Mouse (Mus musculus): Measurements from ENCODE around the gene Gm7075. TPM values are rescaled to one million over a fixed set of nuclear protein-coding genes. Genes with fewer than 3 reads are reported as not detected.

The Gm7075 gene
- polyA plus RNA-seq, 1 experiment from 2014 or later: not detected

DNA sequence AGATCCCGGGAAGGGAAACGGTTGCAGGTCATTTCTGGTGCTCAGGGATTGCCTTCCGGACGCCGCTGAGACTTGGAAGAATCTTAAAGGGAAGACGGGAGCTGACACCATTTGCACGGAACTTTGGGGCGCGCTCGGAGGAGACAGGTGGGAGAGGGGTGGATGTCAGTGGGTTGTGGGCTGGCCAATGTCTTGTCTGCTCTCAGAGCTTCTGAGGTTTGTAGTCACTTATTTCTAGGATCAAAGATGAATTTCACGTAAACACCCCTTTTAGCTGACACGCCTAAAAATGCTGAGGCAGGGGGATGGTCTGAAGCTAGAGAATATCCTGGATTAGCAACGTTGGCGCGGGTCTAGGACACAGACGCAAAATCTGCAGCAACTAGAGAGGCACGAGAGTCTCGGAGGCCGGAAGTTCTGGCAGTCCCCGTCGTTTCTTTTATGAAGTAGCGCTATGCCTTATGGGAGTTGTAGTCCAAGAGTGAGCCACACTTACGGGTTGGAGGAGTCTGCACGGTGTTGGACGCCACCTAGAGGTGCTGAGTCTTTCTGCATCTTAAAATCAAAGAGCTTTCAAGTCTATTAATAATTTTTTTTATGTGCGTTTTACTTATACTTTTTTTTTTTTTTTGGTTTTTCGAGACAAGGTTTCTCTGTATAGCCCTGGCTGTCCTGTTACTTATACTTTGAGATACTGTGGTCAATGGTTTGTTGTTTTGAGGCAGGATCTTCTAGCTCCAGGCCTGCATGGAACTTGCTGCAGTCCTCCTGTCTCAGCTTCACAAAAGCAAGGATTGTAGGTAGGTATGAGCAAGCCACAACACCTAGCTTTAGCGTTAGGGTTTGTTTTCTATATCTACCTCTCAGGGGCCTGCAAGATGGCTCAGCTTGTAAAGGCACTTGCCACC lies 39.0 kb downstream of the Gm7075 start, which contains the start of gene Dnajc12:
Gene Dnajc12 (plus strand): TSS at position 72 of the 908 bp plus-strand sequence.
- 1% methylated on average over 28 of the region's 28 CpGs for WGBS
- H3K9ac ChIP-seq (ENCODE audit: low read depth, low read length): peak within 1 kb of the TSS; percentile 56
- no peaks in the 10 kb centered on the region for H3K9me3 ChIP-seq (replicated peaks; ENCODE audit: low read length)
- peak; percentile 87 for TF ChIP-seq CTCF (IDR thresholded peaks at IDR 0.05; ENCODE audit: low read depth)
- no peaks in the 10 kb centered on the region for H3K36me3 ChIP-seq (ENCODE audit: insufficient read depth, low read length)
- no peaks in the 10 kb centered on the region for H3K27me3 ChIP-seq (ENCODE audit: insufficient read depth, low read length)
- H3K4me3 ChIP-seq (replicated peaks; ENCODE audit: low read depth, low read length): peak within 1 kb of the TSS; percentile 53
- peak within 1 kb of the TSS; percentile 90 for H3K4me2 ChIP-seq (ENCODE audit: low read length)
- ATAC-seq (replicated peaks; ENCODE audit: low FRiP score, low read depth) (peak; percentile 93), DNase-seq (ENCODE audit: low spot score) (peak; percentile 99)
- H3K27ac ChIP-seq: peak within 1 kb of the TSS; percentile 47; the same call in 1 of the 2 replicates
- H3K4me1 ChIP-seq (replicated peaks; ENCODE audit: insufficient read depth, low read length): no peaks in the 10 kb centered on the region

DNA sequence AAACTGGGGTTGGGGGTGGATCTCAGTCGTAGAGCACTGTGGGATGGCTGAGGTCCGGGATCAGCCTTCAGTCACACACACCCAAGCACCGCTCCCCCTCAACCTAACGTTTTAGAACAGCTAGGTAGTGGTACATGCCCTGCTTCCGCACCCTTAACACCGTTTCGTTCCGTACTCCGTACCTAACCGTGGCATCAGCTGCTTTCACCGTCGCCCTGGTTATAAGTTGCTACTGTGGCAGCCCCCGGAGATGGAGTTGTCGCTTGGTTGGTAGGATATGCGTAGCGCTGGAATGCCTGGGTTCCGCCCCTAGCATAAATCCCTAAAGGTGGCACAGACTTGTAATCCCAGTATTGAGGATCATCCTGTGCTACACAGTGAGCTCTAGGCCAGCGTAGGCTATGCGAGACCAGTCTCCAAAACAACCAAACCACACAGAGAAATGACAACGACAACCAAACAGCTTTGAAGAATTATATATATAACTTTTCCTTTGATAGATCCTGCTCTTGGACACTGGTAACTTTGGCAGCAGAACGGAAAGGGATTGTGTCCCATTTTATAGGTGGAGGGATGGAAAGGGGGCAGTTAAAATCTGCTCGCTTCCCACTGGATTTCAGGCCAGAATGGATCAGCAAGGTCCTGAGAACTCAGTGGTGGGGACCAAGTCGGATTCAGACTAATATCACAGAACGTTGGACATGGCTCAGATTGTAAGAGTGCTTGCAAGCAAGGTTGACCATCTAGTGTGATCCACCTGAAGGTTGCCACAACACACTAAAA lies 39.9 kb downstream of the Gm7075 start, which contains the start of gene Sirt1:
Gene Sirt1 (minus strand): TSS at position 207 of the 783 bp plus-strand sequence.
- H3K36me3 ChIP-seq (ENCODE audit: insufficient read depth, low read length): no peaks in the 10 kb centered on the region
- ATAC-seq (replicated peaks; ENCODE audit: low FRiP score, low read depth) (no peak), DNase-seq (ENCODE audit: low spot score) (peak; percentile 21)
- no peak for TF ChIP-seq CTCF (IDR thresholded peaks at IDR 0.05; ENCODE audit: low read depth)
- H3K27me3 ChIP-seq (ENCODE audit: insufficient read depth, low read length): no peaks in the 10 kb centered on the region
- no peaks in the 10 kb centered on the region for H3K9me3 ChIP-seq (replicated peaks; ENCODE audit: low read length)
- WGBS: 6% methylated on average over 24 of the region's 24 CpGs
- H3K4me1 ChIP-seq (replicated peaks; ENCODE audit: insufficient read depth, low read length): no peaks in the 10 kb centered on the region
- H3K9ac ChIP-seq (ENCODE audit: low read depth, low read length): peak within 1 kb of the TSS; percentile 56
- peak within 1 kb of the TSS; percentile 47; the same call in 1 of the 2 replicates for H3K27ac ChIP-seq
- peak within 1 kb of the TSS; percentile 53 for H3K4me3 ChIP-seq (replicated peaks; ENCODE audit: low read depth, low read length)
- H3K4me2 ChIP-seq (ENCODE audit: low read length): peak within 1 kb of the TSS; percentile 90

DNA sequence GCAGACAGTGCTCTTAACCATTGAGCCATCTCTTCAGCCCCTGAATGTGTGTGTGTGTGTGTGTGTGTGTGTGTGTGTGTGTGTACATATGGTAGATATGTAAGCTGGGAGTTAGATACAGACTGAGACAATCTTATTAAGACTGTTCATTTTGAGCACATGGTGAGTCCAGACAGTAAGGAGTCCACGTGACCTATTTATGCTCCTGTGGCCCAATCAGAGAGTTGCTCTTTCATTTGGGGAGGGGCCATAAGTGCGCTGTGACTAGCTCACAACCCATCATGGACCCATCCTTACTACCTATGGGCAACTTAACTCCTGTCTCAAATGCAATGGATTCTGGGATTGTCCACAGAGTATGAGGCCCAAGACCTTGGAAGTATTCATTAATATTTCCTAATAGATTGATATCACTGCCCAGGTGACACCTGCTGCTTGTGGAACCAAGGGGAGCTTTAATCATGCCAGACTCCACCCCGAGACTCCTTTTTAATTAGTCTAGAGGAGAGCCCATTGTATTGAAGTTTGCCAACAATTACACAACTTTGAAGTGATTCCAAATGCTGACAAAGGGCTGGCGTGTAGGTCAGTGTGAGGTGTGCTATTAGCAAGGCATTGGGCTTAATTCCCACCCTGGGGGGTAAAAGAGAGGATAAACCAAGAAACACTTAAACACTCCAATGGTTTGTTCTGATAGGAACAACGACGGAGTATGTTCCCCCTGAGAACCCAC lies 42.5 kb downstream of the Gm7075 start:
- DNase-seq (ENCODE audit: low spot score) (no peak), ATAC-seq (replicated peaks; ENCODE audit: low FRiP score, low read depth) (no peak)
- no peak overlapping the region for H3K4me2 ChIP-seq (ENCODE audit: low read length)
- no peak overlapping the region for H3K9ac ChIP-seq (ENCODE audit: low read depth, low read length)
- no peak overlapping the region for H3K4me3 ChIP-seq (replicated peaks; ENCODE audit: low read depth, low read length)
- H3K36me3 ChIP-seq (ENCODE audit: insufficient read depth, low read length): no peaks in the 10 kb centered on the region
- no peak overlapping the region for H3K27ac ChIP-seq
- no peaks in the 10 kb centered on the region for H3K4me1 ChIP-seq (replicated peaks; ENCODE audit: insufficient read depth, low read length)
- no peaks in the 10 kb centered on the region for H3K27me3 ChIP-seq (ENCODE audit: insufficient read depth, low read length)
- TF ChIP-seq CTCF (IDR thresholded peaks at IDR 0.05; ENCODE audit: low read depth): no peak
- WGBS: 66% methylated on average over 6 of the region's 6 CpGs
- H3K9me3 ChIP-seq (replicated peaks; ENCODE audit: low read length): no peaks in the 10 kb centered on the region

DNA sequence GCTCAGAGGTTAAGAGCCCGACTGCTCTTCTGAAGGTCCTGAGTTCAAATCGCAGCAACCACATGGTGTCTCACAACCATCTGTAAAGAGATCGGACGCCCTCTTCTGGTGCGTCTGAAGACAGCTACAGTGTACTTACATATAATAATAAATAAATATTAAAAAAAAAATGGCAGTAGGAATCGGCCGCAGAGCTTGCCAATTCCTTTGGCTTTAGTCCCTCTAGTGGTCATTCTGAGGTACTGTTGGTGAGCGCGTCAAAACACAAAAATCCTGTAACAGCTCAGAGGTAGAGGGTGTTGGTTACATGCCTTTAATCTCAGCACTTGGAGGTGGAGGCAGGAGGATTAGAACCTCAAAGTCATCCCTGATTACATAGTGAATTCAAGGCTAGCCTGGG lies 44.1 kb downstream of the Gm7075 start:
- ATAC-seq (replicated peaks; ENCODE audit: low FRiP score, low read depth): peak; percentile 4; the same call in 1 of the 2 replicates
- Histone ChIP-seq H3K4me2 (ENCODE audit: low read length) (no peak overlapping the region), H3K27ac (no peak overlapping the region), H3K36me3 (ENCODE audit: insufficient read depth, low read length) (no peaks in the 10 kb centered on the region), H3K4me1 (replicated peaks; ENCODE audit: insufficient read depth, low read length) (no peaks in the 10 kb centered on the region), H3K9me3 (replicated peaks; ENCODE audit: low read length) (no peaks in the 10 kb centered on the region), H3K27me3 (ENCODE audit: insufficient read depth, low read length) (no peaks in the 10 kb centered on the region), H3K9ac (ENCODE audit: low read depth, low read length) (no peak overlapping the region), H3K4me3 (replicated peaks; ENCODE audit: low read depth, low read length) (no peak overlapping the region)
- whole genome bisulfite sequencing: 18% methylated on average over 9 of the region's 9 CpGs
- peak; percentile 80 for TF ChIP-seq CTCF (IDR thresholded peaks at IDR 0.05; ENCODE audit: low read depth)
- DNase-seq (ENCODE audit: low spot score): peak; percentile 87

DNA sequence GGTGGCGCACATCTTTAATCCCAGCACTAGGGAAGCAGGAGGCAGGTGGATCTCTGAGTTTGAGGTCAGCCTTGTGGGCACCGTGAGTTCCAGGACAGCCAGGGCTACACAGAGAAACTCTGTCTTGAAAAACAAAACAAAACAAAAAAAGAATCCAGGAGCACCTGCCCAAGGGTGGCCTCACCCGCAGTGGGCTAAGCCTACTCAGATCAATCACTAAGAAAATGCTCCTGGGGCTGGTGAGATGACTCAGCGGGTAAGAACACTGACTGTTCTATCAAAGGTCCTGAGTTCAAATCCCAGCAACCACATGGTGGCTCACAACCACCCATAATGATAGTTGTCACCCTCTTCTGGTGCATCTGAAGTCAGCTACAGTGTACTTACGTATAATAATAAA lies 45.3 kb downstream of the Gm7075 start:
- WGBS: 80% methylated on average over 5 of the region's 5 CpGs
- Histone ChIP-seq H3K36me3 (ENCODE audit: insufficient read depth, low read length) (no peaks in the 10 kb centered on the region), H3K4me2 (ENCODE audit: low read length) (no peak overlapping the region), H3K4me1 (replicated peaks; ENCODE audit: insufficient read depth, low read length) (no peaks in the 10 kb centered on the region), H3K27ac (no peak overlapping the region), H3K27me3 (ENCODE audit: insufficient read depth, low read length) (no peaks in the 10 kb centered on the region), H3K9ac (ENCODE audit: low read depth, low read length) (no peak overlapping the region), H3K4me3 (replicated peaks; ENCODE audit: low read depth, low read length) (no peak overlapping the region), H3K9me3 (replicated peaks; ENCODE audit: low read length) (no peaks in the 10 kb centered on the region)
- ATAC-seq (replicated peaks; ENCODE audit: low FRiP score, low read depth) (no peak), DNase-seq (ENCODE audit: low spot score) (no peak)
- no peak for TF ChIP-seq CTCF (IDR thresholded peaks at IDR 0.05; ENCODE audit: low read depth)

Other genes with a start within 250 kb of the Gm7075 start
- not detected in 2 replicates for gene Mypn, start 217.8 kb downstream of the Gm7075 start, polyA plus RNA-seq (2015; fragmentation: Nextera tagmentation; extraction: Ambion mirVana)
- 27.0 and 28.1 TPM in 2 replicates for gene Herc4, start 178.0 kb downstream of the Gm7075 start, polyA plus RNA-seq (2015; fragmentation: Nextera tagmentation; extraction: Ambion mirVana)
- 5.8 and 6.7 TPM in 2 replicates for gene Sirt1, start 40.1 kb downstream of the Gm7075 start, polyA plus RNA-seq (2015; fragmentation: Nextera tagmentation; extraction: Ambion mirVana)
- 18.4 and 19.9 TPM in 2 replicates for gene Dnajc12, start 39.3 kb downstream of the Gm7075 start, polyA plus RNA-seq (2015; fragmentation: Nextera tagmentation; extraction: Ambion mirVana)
- gene Ctnna3, start 8.3 kb upstream of the Gm7075 start, polyA plus RNA-seq (2015; fragmentation: Nextera tagmentation; extraction: Ambion mirVana): 0.32 and 0.46 TPM in 2 replicates